Mouse (Mus musculus) small intestine, adult 2 months (tissue): ENCODE measurements around the gene Tmem19.

Source experiments
- CTCF ChIP-seq: fragments of 200-500 bp; IDR thresholded peaks from 2 replicates; pipeline ENCODE4 v1.5.1; 2012; ENCODE audit warnings: low read depth, mild to moderate bottlenecking, control low read depth, inconsistent platforms, low read length, moderate library complexity, mixed read lengths; ENCODE audit not compliant: insufficient replicate concordance, insufficient read length; ENCODE audit errors: extremely low read depth
- POLR2A ChIP-seq: fragments of 200-500 bp; IDR thresholded peaks from 2 replicates; pipeline ENCODE4 v1.6.1; 2012; ENCODE audit warnings: low read depth, mild to moderate bottlenecking, control low read depth, inconsistent platforms, low read length, moderate library complexity

DNA sequence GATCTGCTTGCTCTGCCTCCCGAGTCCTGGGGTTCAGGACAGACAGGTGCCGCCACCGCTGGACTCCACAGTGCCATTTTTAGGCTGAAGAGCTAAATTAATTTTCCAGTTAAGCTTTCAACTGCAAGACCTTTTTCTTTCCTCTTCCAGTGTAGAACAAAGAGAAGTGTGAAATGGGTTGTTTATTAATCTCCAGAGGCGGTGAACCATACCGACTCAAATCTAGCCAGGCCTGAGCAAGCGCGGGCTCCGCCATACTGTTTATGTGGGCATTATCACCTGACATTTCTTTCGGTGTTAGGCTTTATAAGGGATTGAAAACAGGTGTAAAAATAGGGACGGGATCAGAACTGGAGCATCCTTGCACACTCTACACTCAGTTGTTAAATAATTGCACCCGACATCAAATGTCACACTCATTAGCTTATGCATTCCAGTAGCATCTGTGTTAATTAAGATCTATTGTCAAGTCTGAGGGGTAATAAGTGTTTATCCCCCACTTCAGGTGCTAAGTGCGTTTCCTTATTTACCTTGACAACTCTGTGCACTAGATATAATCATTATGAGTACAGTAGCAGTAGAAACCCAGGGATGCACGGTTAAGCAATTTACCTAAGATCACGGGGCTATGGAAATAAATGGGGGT, 48.5 kb downstream of the Tmem19 start:
- TF ChIP-seq CTCF (no peak), POLR2A (no peak)
